Mouse (Mus musculus): ENCODE measurements around the gene Bcap29. TPM values are rescaled to one million over a fixed set of nuclear protein-coding genes. Genes with fewer than 3 reads are reported as not detected.

Gene Bcap29
- polyA plus RNA-seq, 1 experiment from 2014 or later, result 33.1 TPM

DNA sequence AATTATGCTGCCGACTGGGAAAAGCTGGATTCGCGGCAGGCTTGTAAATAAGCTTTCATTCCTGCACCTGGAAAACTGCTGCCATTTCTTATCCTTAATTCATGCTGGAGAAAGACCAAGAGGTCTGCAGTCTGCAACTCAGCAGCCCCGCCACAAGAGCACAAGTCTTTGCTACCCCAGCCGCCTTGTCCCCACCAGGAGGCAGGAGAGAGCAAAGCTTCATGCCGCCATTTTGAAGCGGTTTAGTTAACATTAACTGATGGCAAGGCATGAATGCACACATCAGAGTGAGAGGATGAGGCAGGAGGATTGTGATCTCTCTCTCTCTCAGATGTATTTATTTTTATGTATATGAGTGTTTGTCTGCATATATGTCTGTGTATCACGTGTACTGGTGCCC, 14.4 kb downstream of the Bcap29 start:
- ATAC-seq (ENCODE audit: low FRiP score, low read depth), result no peak
- no peak overlapping the region for H3K27ac ChIP-seq
- H3K9ac ChIP-seq, result no peak overlapping the region
- H3K4me2 ChIP-seq (replicated peaks), result no peak overlapping the region
- WGBS, result 75% methylated on average over 8 of the region's 8 CpGs
- H3K36me3 ChIP-seq, result peaks cover 24% of the 10 kb centered on the region
- H3K4me3 ChIP-seq, result no peak overlapping the region
- H3K27me3 ChIP-seq, result no peaks in the 10 kb centered on the region
- no peaks in the 10 kb centered on the region for H3K4me1 ChIP-seq
- H3K9me3 ChIP-seq, result no peaks in the 10 kb centered on the region

DNA sequence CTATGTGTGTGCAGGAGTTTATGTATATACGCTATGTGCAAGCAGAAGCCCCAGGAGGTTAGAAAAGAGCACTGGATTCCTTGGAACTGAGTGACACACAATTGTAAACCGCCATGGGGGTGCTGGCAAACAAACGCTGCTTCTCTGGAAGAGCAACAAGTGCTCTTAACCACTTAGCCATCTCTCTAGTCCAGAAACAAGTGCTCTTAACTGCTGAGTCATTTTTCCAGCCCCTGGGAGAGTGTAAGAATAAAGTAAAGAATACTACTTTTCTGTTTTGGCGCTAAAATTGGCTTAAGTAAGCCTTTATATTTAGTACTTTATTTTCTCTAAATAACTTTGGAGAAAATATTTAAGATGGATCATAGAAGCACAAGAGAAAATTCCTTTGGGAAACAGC, 21.1 kb downstream of the Bcap29 start:
- peaks cover 22% of the 10 kb centered on the region for H3K36me3 ChIP-seq

DNA sequence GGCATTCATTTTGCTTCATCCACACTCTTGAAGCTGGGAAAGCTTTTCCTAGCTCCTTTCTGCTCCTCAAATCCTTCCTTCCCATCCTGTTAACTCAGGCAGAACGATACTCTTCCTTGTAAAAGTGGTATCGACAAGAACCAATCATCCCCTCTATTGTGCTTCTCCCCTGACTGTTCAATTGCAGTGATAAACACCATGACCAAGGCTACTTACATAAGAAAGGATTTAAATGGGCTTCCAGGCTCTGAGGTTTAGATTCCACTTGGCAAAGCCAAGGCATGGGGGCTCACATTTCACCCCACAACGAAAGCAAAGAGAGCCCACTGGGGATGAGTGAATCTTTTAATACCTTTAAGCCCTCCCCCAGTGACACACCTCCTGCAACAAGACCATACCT, 26.3 kb downstream of the Bcap29 start:
- no peak overlapping the region for H3K27ac ChIP-seq
- 40% methylated on average over 3 of the region's 3 CpGs for WGBS
- no peaks in the 10 kb centered on the region for H3K4me1 ChIP-seq
- H3K9me3 ChIP-seq, result no peaks in the 10 kb centered on the region
- no peak overlapping the region for H3K9ac ChIP-seq
- H3K36me3 ChIP-seq, result peaks cover 10% of the 10 kb centered on the region; the same call in 1 of the 2 replicates
- H3K4me2 ChIP-seq (replicated peaks), result no peak overlapping the region
- no peaks in the 10 kb centered on the region for H3K27me3 ChIP-seq
- H3K4me3 ChIP-seq, result no peak overlapping the region
- ATAC-seq (ENCODE audit: low FRiP score, low read depth), result no peak

More for the DNA sequence above, 21.1 kb downstream of the Bcap29 start:
- Histone ChIP-seq H3K9ac (no peak overlapping the region), H3K27me3 (no peaks in the 10 kb centered on the region), H3K27ac (no peak overlapping the region), H3K4me1 (no peaks in the 10 kb centered on the region), H3K9me3 (no peaks in the 10 kb centered on the region), H3K4me2 (replicated peaks) (no peak overlapping the region), H3K4me3 (no peak overlapping the region)
- no peak for ATAC-seq (ENCODE audit: low FRiP score, low read depth)
- 77% methylated on average over 4 of the region's 4 CpGs for WGBS

DNA sequence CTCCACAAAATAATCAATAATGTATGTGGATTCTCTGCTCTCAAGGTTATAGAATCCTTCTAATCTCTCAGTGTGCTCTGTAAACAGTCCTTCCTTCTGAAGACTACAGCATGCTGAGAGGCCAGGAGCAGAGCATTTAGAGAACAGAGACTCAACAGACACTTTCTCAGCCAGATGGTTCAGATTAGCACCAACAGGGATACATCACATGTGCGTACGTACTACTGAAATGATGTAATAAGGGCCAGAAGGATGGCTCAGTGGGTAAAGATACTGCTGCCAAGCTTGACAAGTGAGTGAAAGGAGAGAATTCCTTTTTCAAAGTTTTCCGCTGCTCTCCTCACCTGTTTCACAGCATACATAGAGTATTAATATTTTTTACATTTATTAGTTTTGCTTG, 29.6 kb downstream of the Bcap29 start:
- H3K27ac ChIP-seq, result no peak overlapping the region
- H3K27me3 ChIP-seq, result no peaks in the 10 kb centered on the region
- no peaks in the 10 kb centered on the region for H3K4me1 ChIP-seq
- no peak for ATAC-seq (ENCODE audit: low FRiP score, low read depth)
- H3K4me3 ChIP-seq, result no peak overlapping the region
- no peak overlapping the region for H3K4me2 ChIP-seq (replicated peaks)
- no peak overlapping the region for H3K9ac ChIP-seq
- H3K36me3 ChIP-seq, result peaks cover 3% of the 10 kb centered on the region; the same call in 1 of the 2 replicates
- 49% methylated on average over 3 of the region's 3 CpGs for WGBS
- no peaks in the 10 kb centered on the region for H3K9me3 ChIP-seq

DNA sequence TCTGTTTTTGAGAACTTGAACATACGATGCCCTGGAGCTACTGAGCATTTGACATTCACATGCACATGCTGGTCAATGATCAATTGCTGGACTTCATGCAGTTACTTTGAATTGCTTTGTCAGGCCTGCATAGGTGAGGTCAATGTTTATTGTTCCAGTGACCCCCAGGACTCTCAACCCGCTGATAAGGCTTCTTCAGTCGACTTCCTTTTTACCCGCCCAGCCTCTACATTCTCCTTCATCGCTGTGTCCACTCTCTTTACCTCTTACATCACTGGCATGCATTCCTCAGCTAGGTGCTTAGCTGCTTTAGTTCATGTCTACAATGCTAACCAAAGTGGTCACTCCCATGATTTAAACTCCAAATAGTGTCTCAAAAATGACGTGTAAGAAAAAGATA, 30.9 kb downstream of the Bcap29 start:
- no peak overlapping the region for H3K4me3 ChIP-seq
- peaks cover 7% of the 10 kb centered on the region; the same call in 1 of the 2 replicates for H3K36me3 ChIP-seq
- 79% methylated on average over 6 of the region's 6 CpGs for WGBS

DNA sequence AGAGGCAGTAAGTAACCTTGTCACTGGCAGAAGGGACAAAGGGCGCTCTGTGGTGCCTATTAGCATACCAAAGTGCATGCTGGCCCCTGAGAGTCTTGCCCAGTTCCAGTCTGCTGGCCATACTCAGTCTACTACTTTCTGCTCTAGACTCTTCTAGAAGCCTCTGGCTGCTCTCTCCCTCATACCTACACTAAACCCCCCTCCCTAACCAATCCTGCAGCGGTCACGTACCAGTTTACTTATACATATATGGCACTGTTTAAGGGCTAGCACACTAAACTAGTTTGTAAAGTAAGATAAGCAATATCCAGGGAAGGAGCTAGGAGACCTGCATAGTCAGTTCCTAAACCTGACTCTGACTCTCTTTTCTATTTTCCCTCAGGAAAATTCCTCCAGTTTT, 40.2 kb downstream of the Bcap29 start:
- no peaks in the 10 kb centered on the region for H3K27me3 ChIP-seq
- no peaks in the 10 kb centered on the region for H3K9me3 ChIP-seq
- no peak overlapping the region for H3K4me2 ChIP-seq (replicated peaks)
- no peak overlapping the region for H3K27ac ChIP-seq
- 74% methylated on average over 3 of the region's 3 CpGs for WGBS
- H3K4me3 ChIP-seq, result no peak overlapping the region
- H3K9ac ChIP-seq, result no peak overlapping the region
- no peak for ATAC-seq (ENCODE audit: low FRiP score, low read depth)
- H3K36me3 ChIP-seq, result peaks cover 7% of the 10 kb centered on the region; the same call in 1 of the 2 replicates
- H3K4me1 ChIP-seq, result no peaks in the 10 kb centered on the region

More for the DNA sequence above, 30.9 kb downstream of the Bcap29 start:
- no peaks in the 10 kb centered on the region for H3K27me3 ChIP-seq
- H3K4me1 ChIP-seq, result no peaks in the 10 kb centered on the region
- no peak for ATAC-seq (ENCODE audit: low FRiP score, low read depth)
- H3K9me3 ChIP-seq, result no peaks in the 10 kb centered on the region
- no peak overlapping the region for H3K4me2 ChIP-seq (replicated peaks)
- no peak overlapping the region for H3K27ac ChIP-seq
- H3K9ac ChIP-seq, result no peak overlapping the region

DNA sequence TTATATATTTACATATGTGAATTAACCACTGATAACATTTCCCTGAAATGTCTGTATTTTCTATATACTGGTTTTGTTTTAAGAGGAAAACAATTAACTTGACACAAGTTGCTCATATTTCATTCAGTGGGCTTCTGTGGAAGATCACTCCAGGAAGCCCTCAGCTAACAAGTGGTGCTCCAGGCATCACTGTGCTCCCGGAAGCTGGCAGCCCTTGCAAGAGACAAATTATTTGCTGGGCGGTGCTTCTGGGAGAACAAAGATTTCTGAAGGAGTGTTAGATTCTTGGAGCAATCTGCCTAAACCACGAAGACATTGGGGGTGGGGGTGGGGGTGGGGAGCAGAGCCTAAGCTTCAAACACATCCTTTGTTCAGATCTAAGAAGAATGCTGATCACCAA, 42.4 kb downstream of the Bcap29 start:
- Histone ChIP-seq H3K9ac (no peak overlapping the region), H3K36me3 (peaks cover 7% of the 10 kb centered on the region; the same call in 1 of the 2 replicates), H3K4me3 (no peak overlapping the region), H3K27ac (no peak overlapping the region), H3K9me3 (0 out of 2 replicates have a peak, but pooled peaks cover 3% of the 10 kb centered on the region), H3K27me3 (no peaks in the 10 kb centered on the region), H3K4me2 (replicated peaks) (no peak overlapping the region), H3K4me1 (no peaks in the 10 kb centered on the region)
- WGBS, result 32% methylated on average over 3 of the region's 3 CpGs
- ATAC-seq (ENCODE audit: low FRiP score, low read depth), result no peak

DNA sequence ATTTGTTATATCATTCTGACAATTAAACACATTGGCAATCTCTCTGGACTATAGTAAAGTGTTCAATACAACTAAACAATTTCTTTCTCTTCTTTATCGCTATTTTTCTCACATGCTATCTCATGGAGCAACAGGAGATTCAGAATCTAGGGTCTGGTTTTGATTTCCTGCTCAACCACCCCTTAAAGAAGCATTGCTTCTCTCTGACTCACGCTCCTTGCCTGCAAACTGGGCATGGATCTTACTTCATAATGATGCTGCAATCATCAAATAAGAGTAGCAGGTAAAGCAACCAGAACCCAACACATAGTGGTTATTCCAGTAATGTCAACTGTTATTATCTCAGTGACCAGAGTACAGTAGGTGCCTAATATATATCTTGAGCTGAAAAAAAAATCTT, 50.7 kb downstream of the Bcap29 start:
- no peak for ATAC-seq (ENCODE audit: low FRiP score, low read depth)
- Histone ChIP-seq H3K9ac (no peak overlapping the region), H3K27me3 (no peaks in the 10 kb centered on the region), H3K27ac (no peak overlapping the region), H3K9me3 (0 out of 2 replicates have a peak, but pooled peaks cover 2% of the 10 kb centered on the region), H3K4me2 (replicated peaks) (no peak overlapping the region), H3K4me1 (peaks cover 3% of the 10 kb centered on the region; the same call in 1 of the 2 replicates), H3K36me3 (no peaks in the 10 kb centered on the region), H3K4me3 (no peak overlapping the region)
- WGBS, result 63% methylated on average over 2 of the region's 2 CpGs

DNA sequence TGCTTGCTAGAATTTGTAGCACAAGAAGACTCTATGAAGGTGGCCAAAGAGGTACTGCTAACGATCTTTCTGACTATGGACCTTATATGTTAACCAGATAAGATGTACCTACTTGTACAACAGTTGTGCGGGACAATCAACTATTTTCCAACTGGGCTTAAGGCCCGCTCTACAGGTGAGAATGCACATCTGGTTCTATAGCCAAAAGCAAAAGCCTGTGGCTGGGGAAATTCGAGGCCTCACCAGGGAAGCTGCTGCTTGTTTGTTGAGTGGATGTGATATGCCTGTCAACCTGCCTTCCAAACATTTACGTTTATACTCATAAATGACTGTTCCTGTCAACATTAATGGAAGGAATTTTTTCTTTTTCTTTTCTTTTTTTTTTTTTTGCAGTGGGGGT, 52.4 kb downstream of the Bcap29 start:
- H3K9ac ChIP-seq, result no peak overlapping the region
- ATAC-seq (ENCODE audit: low FRiP score, low read depth), result no peak
- WGBS, result 71% methylated on average over 5 of the region's 5 CpGs

DNA sequence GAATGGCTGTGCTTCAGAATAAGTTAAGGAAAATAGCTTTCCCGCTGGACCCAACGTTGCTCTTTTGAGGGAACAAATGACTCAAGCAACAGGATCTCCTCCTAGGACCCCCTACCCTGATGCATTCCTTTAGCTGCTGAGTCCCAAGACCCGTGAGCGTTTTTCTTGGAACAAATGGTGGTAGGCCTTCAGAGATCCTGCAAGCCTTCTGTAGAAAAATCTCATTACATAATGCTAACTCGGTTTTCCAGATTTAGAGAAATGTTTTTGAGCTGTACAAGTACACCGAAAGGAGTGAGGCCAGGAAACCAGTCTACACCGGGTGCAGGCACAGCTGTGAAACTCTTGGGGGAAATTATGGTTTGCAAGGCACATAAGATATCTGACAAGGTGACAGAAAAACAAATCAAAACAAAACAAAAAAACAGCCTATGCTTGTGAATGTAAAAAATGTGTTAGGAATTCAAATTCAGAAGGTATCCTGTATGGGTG, 53.1 kb downstream of the Bcap29 start:
- Histone ChIP-seq H3K27me3 (no peaks in the 10 kb centered on the region), H3K36me3 (no peaks in the 10 kb centered on the region), H3K9me3 (no peaks in the 10 kb centered on the region), H3K4me2 (replicated peaks) (no peak overlapping the region), H3K4me3 (no peak overlapping the region), H3K9ac (no peak overlapping the region), H3K4me1 (peaks cover 3% of the 10 kb centered on the region; the same call in 1 of the 2 replicates), H3K27ac (no peak overlapping the region)
- no peak for ATAC-seq (ENCODE audit: low FRiP score, low read depth)
- WGBS, result 72% methylated on average over 7 of the region's 7 CpGs

More for the DNA sequence above, 52.4 kb downstream of the Bcap29 start:
- Histone ChIP-seq H3K4me2 (replicated peaks) (no peak overlapping the region), H3K27me3 (no peaks in the 10 kb centered on the region), H3K36me3 (no peaks in the 10 kb centered on the region), H3K4me3 (no peak overlapping the region), H3K27ac (no peak overlapping the region), H3K4me1 (peaks cover 3% of the 10 kb centered on the region; the same call in 1 of the 2 replicates), H3K9me3 (no peaks in the 10 kb centered on the region)

DNA sequence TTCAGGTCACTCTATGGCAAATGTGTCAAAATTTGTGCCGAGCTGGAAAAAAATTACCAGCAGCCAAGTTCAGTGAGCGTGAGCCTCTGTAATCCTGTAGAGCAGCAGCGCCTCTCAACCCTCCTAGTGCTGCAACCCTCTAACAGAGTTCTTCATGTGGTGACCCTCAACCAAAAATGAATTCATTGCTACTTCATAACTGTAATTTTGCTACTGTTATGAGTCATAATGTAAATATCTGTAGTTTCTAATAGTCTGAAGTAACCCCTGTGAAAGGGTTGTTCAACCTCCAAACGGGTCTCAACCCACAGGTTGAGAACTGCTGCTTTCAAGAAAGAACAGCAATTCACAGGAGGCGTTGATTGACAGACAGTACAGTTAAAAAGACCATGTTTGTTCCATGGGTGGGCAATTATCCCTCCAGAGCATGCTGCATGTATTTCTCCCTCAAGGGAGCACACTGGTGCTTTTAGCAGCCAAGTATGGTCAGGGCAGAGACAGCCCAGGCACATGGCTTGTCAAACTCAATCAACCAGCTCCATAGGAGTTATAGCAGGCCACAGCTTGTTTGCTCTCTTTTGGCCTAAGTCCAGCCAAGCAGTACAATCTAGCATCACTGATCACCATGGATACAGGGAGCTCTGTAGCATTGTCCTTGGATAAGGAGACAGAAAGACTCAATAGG, 53.7 kb downstream of the Bcap29 start:
- Histone ChIP-seq H3K9ac (no peak overlapping the region), H3K36me3 (no peaks in the 10 kb centered on the region), H3K4me1 (peaks cover 3% of the 10 kb centered on the region; the same call in 1 of the 2 replicates), H3K9me3 (no peaks in the 10 kb centered on the region), H3K27me3 (no peaks in the 10 kb centered on the region), H3K27ac (no peak overlapping the region), H3K4me2 (replicated peaks) (no peak overlapping the region), H3K4me3 (no peak overlapping the region)
- 74% methylated on average over 5 of the region's 5 CpGs for WGBS
- ATAC-seq (ENCODE audit: low FRiP score, low read depth), result peak; percentile 51

DNA sequence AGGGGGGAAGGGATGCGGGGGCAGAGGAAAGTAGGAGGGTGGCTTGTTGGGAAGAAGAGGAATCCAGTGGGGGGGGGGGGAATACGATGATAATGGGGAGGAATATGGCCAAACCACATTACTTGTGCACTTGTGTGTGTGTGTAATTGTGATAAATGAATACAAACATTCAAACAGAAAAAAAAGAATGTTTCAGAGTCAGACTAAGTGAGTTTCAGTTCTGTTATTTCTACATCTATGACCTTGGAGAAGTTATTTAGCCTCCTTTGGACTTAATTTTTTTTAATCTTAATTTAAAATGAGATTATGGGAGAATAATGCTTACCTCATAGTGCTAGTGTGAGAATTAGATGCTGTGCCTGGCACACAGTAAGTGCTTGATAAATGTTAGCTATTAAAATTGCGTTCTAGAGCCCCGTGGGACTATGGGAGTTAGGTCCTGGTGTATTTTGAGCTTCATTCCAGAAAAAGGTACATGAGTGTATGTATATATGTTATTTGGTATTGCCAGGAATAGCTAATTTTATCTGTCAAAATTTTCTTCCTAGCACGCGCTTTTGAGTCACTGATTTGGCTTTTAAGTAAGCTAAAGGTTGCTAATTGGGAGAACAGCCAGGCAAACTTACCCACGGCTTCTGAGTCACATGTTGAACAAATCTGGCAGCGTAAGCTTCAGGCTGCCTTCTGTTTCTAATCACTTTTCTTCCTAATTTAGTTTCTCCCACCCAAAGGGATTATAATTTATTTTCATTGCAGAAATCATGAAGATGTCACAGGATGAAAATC, 55.6 kb downstream of the Bcap29 start:
- Histone ChIP-seq H3K9me3 (no peaks in the 10 kb centered on the region), H3K4me2 (replicated peaks) (no peak overlapping the region), H3K27ac (no peak overlapping the region), H3K36me3 (no peaks in the 10 kb centered on the region), H3K4me3 (no peak overlapping the region), H3K27me3 (no peaks in the 10 kb centered on the region), H3K4me1 (peaks cover 3% of the 10 kb centered on the region; the same call in 1 of the 2 replicates), H3K9ac (no peak overlapping the region)
- ATAC-seq (ENCODE audit: low FRiP score, low read depth), result no peak
- 62% methylated on average over 8 of the region's 8 CpGs for WGBS
